Mouse (Mus musculus) granulocyte monocyte progenitor cell, adult 5-6 weeks (primary cell): ENCODE results near the gene Susd5. TPM values are rescaled to one million over a fixed set of nuclear protein-coding genes. Genes with fewer than 3 reads are reported as not detected.
"Not testable (repeated sequence)": the region's sequence is repeated elsewhere in the genome, so short reads cannot be mapped to it uniquely, and the experiment has no call there.

Experiments used
- ATAC-seq: replicated peaks from 2 replicates; pipeline ENCODE4 v1.8.0; 2016; ENCODE audit warnings: mild to moderate bottlenecking, moderate TSS enrichment, inconsistent platforms; ENCODE audit not compliant: poor library complexity, severe bottlenecking
- total RNA-seq, 2 experiments: library from RNA; stranded (forward) in 1 of 2; stranded (reverse) in 1 of 2; fragments of 200-712, 200-1000 nt in 1 of 2; fragments of >200 nt in 1 of 2; fragmentation: Nextera tagmentation in 1 of 2; gene quantifications; 2 replicates each; pipeline ENCODE4 v1.2.3; 2014 to 2017

Susd5 gene
- total RNA-seq, 2 experiments from 2014 or later, result not detected

DNA sequence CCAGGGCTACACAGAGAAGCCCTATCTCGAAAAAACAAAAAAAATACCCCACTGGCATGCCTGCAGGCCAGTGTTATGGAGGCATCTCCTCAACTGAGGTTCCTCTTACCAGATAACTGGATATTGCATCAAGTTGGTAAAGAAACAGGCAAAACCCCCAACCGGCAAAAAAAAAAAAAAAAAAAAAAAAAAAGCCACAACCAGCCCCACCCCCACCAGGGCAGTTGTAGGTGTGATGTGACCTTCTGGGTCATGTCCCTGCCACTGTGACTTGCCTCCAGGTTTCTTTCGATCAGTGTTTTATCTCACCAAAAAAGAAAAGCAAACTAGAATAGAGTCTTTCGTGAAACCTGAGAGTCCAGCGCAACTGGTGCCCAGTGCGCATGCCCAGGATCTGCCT, 4.1 kb upstream of the Susd5 start:
- ATAC-seq, result 0 out of 2 replicates have a peak, but pooled peaks have one; percentile 20

GRCm38 (mm10) chr9:114068494-114069053, 11.6 kb downstream of the Susd5 start:
- no peak for ATAC-seq

DNA sequence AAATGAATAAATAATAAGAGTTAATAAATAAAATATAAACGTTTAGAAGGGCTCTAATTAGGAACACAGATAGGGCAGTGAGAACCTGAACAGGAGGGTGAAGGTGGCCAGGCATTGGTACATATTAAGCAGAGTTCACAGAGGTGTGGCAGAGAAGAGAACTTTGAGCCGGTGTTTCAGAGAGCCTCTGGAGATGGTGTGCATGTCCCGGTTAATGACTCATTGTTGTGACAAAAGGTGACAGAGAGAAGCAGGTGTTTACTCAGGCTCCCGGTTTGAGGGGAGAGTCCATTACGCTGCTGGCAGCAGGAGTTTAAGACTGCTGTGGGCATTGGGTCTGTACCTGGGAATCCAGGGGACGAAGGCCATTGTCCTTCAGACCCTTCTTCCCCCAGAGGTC, 12.4 kb downstream of the Susd5 start:
- ATAC-seq, result no peak

GRCm38 (mm10) chr9:114073681-114074080, 16.7 kb downstream of the Susd5 start:
- ATAC-seq, result no peak

GRCm38 (mm10) chr9:114086422-114086821, 29.5 kb downstream of the Susd5 start:
- ATAC-seq, result no peak

DNA sequence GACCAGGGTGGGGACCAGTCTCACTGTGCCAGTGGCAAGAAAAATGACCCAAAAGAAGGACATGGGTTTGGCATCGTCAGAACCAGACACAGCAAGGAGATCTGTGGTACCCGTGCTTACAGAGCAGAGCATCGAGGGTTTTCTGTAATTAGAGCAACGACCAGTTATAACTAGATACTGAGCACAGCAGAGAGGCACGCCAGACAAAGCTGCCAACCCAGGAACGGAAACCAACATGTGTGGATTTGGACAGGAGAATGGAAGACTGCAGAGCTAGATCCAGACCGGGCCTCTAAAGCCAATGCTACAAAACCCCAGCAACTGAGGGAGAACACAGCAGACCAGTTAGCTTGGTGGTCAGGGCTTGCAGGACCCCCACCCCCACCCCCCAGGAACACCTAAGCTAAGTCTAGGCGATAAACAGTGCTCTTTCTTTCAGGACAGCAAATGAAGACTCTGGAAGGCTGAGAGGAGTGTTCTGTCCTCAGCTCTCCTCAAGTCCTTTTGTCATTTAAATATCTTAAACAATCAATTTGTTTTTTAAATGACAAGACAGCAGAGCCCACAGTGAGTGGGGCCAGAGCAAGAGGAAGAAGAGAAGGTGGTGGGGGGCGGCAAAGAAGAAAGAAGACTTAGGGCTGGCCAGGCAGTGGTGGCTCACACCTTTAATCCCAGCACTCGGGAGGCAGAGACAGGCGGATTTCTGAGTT, 30.3 kb downstream of the Susd5 start:
- no peak for ATAC-seq

DNA sequence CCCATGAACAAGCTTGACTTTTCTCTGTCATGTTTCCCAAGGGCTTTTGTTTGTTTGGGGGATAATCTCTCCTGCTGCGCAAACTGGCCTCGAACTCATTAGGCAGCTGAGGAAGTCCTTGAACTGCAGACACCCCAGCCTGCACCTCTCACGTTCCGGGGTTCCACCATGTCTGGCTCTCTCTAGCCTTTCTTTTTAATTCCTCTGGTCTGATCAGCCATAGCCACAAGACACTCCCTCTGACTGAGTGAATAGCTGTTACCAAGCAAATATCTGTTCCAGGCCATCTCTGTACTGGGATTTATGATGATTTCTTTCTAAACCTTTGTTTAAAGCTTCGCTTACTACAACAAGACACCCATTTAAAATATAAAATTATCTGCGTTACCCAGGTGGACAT, 31.9 kb downstream of the Susd5 start:
- peak; percentile 60 for ATAC-seq

GRCm38 (mm10) chr9:114092188-114092587, 35.2 kb downstream of the Susd5 start:
- peak; percentile 89 for ATAC-seq

GRCm38 (mm10) chr9:114094854-114095253, 37.9 kb downstream of the Susd5 start:
- ATAC-seq, result no peak

DNA sequence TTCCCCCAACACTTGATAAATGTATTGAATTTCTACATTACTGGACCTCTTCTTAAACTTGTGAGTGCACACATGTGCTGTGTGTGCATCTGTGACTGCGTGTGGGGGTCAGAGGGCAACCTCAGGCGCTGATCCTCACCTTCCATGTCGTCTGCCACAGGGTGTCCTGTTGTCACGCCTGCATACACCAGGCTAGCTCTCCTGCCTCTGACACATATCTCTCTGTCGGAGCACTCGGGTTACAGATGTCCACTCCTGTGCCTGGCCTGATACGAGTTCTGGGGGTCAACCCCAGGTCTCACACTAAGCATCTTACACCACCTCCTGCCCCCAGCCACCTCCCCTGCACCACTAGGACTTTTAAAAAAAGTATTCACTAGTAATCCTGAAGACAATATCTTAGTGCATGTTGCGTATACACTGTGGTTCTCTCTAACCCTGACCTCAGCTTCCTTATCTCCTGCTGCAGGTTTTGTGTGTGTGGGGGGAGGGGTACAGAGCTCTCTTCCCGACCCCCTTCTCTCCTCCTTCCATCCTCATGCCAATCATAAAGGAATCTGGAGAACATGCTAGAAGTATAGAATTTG, 41.9 kb downstream of the Susd5 start:
- peak; percentile 62 for ATAC-seq

DNA sequence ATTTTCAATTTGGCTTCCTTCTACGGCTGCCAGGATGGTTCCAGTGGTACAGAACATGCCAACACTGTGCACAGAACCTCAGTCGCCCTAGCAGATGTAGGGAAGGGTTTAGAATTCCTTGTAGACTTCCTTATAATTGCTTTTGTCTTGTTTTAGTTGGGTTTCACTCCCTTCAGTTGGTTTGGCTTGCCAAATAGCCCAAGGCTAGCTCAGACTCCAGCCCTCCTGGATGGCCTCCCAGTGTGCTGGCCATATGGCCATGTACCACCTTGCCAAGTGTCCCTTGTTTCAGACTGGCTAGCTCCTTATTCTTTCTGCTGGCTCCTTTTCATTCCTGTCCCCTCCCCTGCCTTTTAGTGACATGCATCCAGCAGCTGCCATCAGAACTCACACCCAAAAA, 53.3 kb downstream of the Susd5 start:
- ATAC-seq, result no peak

DNA sequence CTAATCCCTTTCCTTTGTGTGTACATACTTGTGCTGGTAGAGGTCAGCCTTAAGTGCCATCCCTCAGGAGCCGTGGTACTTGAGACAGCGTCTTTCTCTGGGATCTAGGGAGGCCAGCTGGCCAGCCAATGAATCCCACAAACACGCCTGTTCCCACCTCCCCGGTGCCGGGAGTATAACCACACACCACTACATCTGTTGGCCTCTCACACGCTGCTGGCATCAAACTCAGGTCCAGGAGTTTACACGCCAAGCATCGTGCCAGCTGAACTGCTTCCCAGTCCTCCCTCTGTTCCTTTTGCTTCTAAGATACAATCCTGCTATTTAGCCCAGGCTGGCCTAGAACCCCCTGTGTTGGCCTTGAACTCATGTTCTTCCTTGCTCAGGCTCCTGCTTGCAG, 54.2 kb downstream of the Susd5 start:
- no peak for ATAC-seq

GRCm38 (mm10) chr9:114112226-114112625, 55.3 kb downstream of the Susd5 start:
- no peak for ATAC-seq

GRCm38 (mm10) chr9:114113911-114114623, 57.1 kb downstream of the Susd5 start:
- peak; percentile 33; the same call in 1 of the 2 replicates for ATAC-seq

DNA sequence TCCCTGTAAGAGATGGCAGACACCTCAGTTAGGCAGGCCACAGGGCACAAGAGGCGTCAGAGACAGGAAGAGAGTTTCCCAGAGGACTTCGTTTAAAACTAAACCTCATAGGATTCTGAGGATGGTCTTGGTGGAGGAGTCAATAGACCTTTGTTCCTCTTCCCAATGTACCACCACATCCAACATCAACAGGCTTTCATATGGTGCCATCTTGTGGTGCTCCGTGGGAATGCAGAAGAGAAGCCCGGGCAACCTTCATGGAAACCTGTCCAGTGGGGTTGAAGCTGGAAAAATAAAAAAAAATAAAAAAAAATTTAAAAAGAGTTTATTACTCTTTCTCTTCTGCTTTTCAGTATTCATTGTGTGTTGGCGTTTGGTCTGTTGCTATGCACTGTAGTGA, 59.7 kb downstream of the Susd5 start:
- ATAC-seq, result peak; percentile 91

- not testable (repeated sequence) for ATAC-seq
These were observed 65.9 kb downstream of the Susd5 start for GRCm38 (mm10) chr9:114122862-114123261.

GRCm38 (mm10) chr9:114129273-114129835, 72.4 kb downstream of the Susd5 start:
- ATAC-seq, result not testable (repeated sequence)
